9 mouse cellular contexts compared by ENCODE assay signal in genomic region chr4:45966716-45967115, GRCm38 (mm10). TPM values are rescaled to one million over a fixed set of nuclear protein-coding genes. Genes with fewer than 3 reads are reported as not detected.
DNase-seq lines count a peak whose midpoint lies in the region; ATAC-seq lines count a peak whose summit lies in the region.
"Had no signal": no experiment of that assay in that cellular context is flagged by ENCODE, and none has a peak within 500 bp of the region (broad histone marks: within the 10 kb centered on the region; RNA-seq: fewer than 3 reads in every experiment).

No protein-coding gene starts in this region.

- H3K4me2 ChIP-seq in midbrain, embryonic 11.5 days, result no peak overlapping the region
- no peak overlapping the region for H3K4me2 ChIP-seq in midbrain, embryonic 15.5 days
- H3K4me2 ChIP-seq in stomach, embryonic 16.5 days (ENCODE audit: low read depth, low read length), result peak overlapping the region; percentile 23; the same call in 1 of the 2 replicates
- H3K4me2 ChIP-seq: embryonic facial prominence, embryonic 12.5 days had no signal

- peaks cover 24% of the 10 kb centered on the region for H3K4me1 ChIP-seq in midbrain, embryonic 11.5 days (ENCODE audit: control insufficient read depth, insufficient read depth, low read length)
- H3K4me1 ChIP-seq in midbrain, embryonic 15.5 days, result peaks cover 17% of the 10 kb centered on the region
- peaks cover 19% of the 10 kb centered on the region for H3K4me1 ChIP-seq in stomach, embryonic 16.5 days (ENCODE audit: control insufficient read depth, insufficient read depth, low read length)

- H3K36me3 ChIP-seq in midbrain, embryonic 11.5 days (ENCODE audit: control insufficient read depth, insufficient read depth, low read length), result no peaks in the 10 kb centered on the region
- H3K36me3 ChIP-seq in midbrain, embryonic 15.5 days (replicated peaks), result no peaks in the 10 kb centered on the region
- H3K36me3 ChIP-seq in stomach, embryonic 16.5 days (ENCODE audit: control insufficient read depth, insufficient read depth, low read length), result no peaks in the 10 kb centered on the region
- H3K36me3 ChIP-seq: embryonic facial prominence, embryonic 12.5 days had no signal

- H3K27ac ChIP-seq in midbrain, embryonic 11.5 days (ENCODE audit: low read depth, low read length), result no peak overlapping the region
- H3K27ac ChIP-seq in midbrain, embryonic 15.5 days, result no peak overlapping the region
- H3K27ac ChIP-seq in stomach, embryonic 16.5 days (ENCODE audit: low read length), result peak overlapping the region; percentile 87
- H3K27ac ChIP-seq: embryonic facial prominence, embryonic 12.5 days had no signal

- no peak for ATAC-seq in midbrain, embryonic 11.5 days (ENCODE audit: low FRiP score)
- no peak for ATAC-seq in midbrain, embryonic 15.5 days (replicated peaks)
- ATAC-seq in stomach, embryonic 16.5 days (ENCODE audit: insufficient read depth, low FRiP score), result no peak

- H3K9ac ChIP-seq in midbrain, embryonic 11.5 days (ENCODE audit: low read length), result no peak overlapping the region
- H3K9ac ChIP-seq in midbrain, embryonic 15.5 days, result no peak overlapping the region
- H3K9ac ChIP-seq in stomach, embryonic 16.5 days (ENCODE audit: low read length), result peak overlapping the region; percentile 6
- H3K9ac ChIP-seq: embryonic facial prominence, embryonic 12.5 days had no signal

- no peaks in the 10 kb centered on the region for H3K27me3 ChIP-seq in midbrain, embryonic 11.5 days (ENCODE audit: control insufficient read depth, insufficient read depth, low read length)
- H3K27me3 ChIP-seq in midbrain, embryonic 15.5 days (replicated peaks), result 0 out of 2 replicates have a peak, but pooled peaks cover 8% of the 10 kb centered on the region
- no peaks in the 10 kb centered on the region for H3K27me3 ChIP-seq in stomach, embryonic 16.5 days (ENCODE audit: control insufficient read depth, insufficient read depth, low read length)

- WGBS in midbrain, embryonic 11.5 days, result 8% methylated on average over 6 of the region's 6 CpGs
- WGBS in midbrain, embryonic 15.5 days, result 5% methylated on average over 6 of the region's 6 CpGs
- 26% methylated on average over 6 of the region's 6 CpGs for WGBS in stomach, embryonic 16.5 days

- no peaks in the 10 kb centered on the region for H3K9me3 ChIP-seq in midbrain, embryonic 11.5 days (ENCODE audit: control insufficient read depth, low read length)
- no peaks in the 10 kb centered on the region for H3K9me3 ChIP-seq in midbrain, embryonic 15.5 days
- H3K9me3 ChIP-seq in stomach, embryonic 16.5 days (replicated peaks; ENCODE audit: control insufficient read depth, low read length), result no peaks in the 10 kb centered on the region
- H3K9me3 ChIP-seq: embryonic facial prominence, embryonic 12.5 days had no signal

- peak; percentile 37 for DNase-seq in embryo, embryonic 10 days (ENCODE audit: low spot score)
- no peak for DNase-seq in embryo, embryonic 11 days
- peak; percentile 92 for DNase-seq in midbrain, embryonic 11.5 days (ENCODE audit: low spot score, missing footprints)
- DNase-seq in kidney, postnatal 4 days, result peak; percentile 20 to 44
- DNase-seq in right cerebral cortex, postnatal 10 days (ENCODE audit: low spot score in 2 of 2), result no peak
- DNase-seq in ovary, postnatal 10 days (ENCODE audit: low spot score), result no peak

- no peak overlapping the region for H3K4me3 ChIP-seq in midbrain, embryonic 11.5 days (ENCODE audit: low read depth, low read length)
- no peak overlapping the region for H3K4me3 ChIP-seq in midbrain, embryonic 15.5 days
- no peak overlapping the region for H3K4me3 ChIP-seq in stomach, embryonic 16.5 days (replicated peaks; ENCODE audit: low read length)
- H3K4me3 ChIP-seq: embryonic facial prominence, embryonic 12.5 days had no signal

RNA-seq across cellular contexts. Expression of gene Tdrd7, which starts 1.6 kb away (rescaled TPM):
- polyA plus RNA-seq in midbrain, embryonic 11.5 days (2014; fragmentation: Nextera tagmentation; extraction: Ambion mirVana), result 10.9 and 11.8 TPM in 2 replicates
- polyA plus RNA-seq in midbrain, embryonic 15.5 days (2015; fragmentation: Nextera tagmentation; extraction: Ambion mirVana), result 24.4 and 24.5 TPM in 2 replicates
- 22.6 and 24.5 TPM in 2 replicates for polyA plus RNA-seq in stomach, embryonic 16.5 days (2015; fragmentation: Nextera tagmentation; extraction: Ambion mirVana)

Comparison
In these comparisons a context has a peak if more than half of its experiments do, and no peak if none do; other contexts are left out.
1. DNase-seq: peak in embryo, embryonic 10 days (single experiment), midbrain, embryonic 11.5 days (single experiment) and kidney, postnatal 4 days (2 of 2); none in embryo, embryonic 11 days (single experiment), right cerebral cortex, postnatal 10 days (0 of 2) and ovary, postnatal 10 days (single experiment).